Mouse (Mus musculus) limb, embryonic 10.5 days (tissue): ENCODE measurements around the gene Cdh22. TPM values are rescaled to one million over a fixed set of nuclear protein-coding genes. Genes with fewer than 3 reads are reported as not detected.

ENCODE experiments used
- DNase-seq: peaks from one replicate; pipeline ENCODE4 v3.0.0-alpha.2; 2017; ENCODE audit warnings: low spot score
- H3K27ac ChIP-seq: fragments of 300-500 bp; sonication (generic); 2 replicates; pipeline ENCODE4 v1.5.1; 2016; ENCODE audit warnings: mild to moderate bottlenecking
- H3K27me3 ChIP-seq: fragments of 300-500 bp; sonication (generic); 2 replicates; pipeline ENCODE4 v1.6.1; 2016; ENCODE audit warnings: low read depth, mild to moderate bottlenecking; ENCODE audit not compliant: poor library complexity, severe bottlenecking
- H3K36me3 ChIP-seq: fragments of 300-500 bp; sonication (generic); 2 replicates; pipeline ENCODE4 v1.6.1; 2016; ENCODE audit warnings: mild to moderate bottlenecking, moderate library complexity
- H3K4me1 ChIP-seq: fragments of 300-500 bp; sonication (generic); 2 replicates; pipeline ENCODE4 v1.6.1; 2016
- H3K4me3 ChIP-seq: fragments of 300-500 bp; sonication (generic); 2 replicates; pipeline ENCODE4 v1.5.1; 2016; ENCODE audit warnings: mild to moderate bottlenecking, moderate library complexity
- H3K9me3 ChIP-seq: fragments of 300-500 bp; sonication (generic); replicated peaks from 2 replicates; pipeline ENCODE4 v1.6.1; 2016; ENCODE audit warnings: mild to moderate bottlenecking
- WGBS: fragments of 180-500 bp; shearing (Covaris S2); methylation state at CpG from one replicate; pipeline ENCODE4 v1.1.7; 2016; 5-methylcytosine and 5-hydroxymethylcytosine counted together
- polyA plus RNA-seq: library from polyadenylated mRNA; unstranded; fragments of >200 nt; fragmentation: Nextera tagmentation; extraction: Ambion mirVana; gene quantifications from 2 replicates; pipeline ENCODE4 v1.2.1, GENCODE M21; 2016

Gene Cdh22
- polyA plus RNA-seq, 1 experiment from 2014 or later: 0.94 TPM

- no peak for DNase-seq
- Histone ChIP-seq H3K27me3 (peaks cover 100% of the 10 kb centered on the region), H3K4me3 (0 out of 2 replicates have a peak overlapping the region, but pooled peaks have one; percentile 33), H3K9me3 (no peaks in the 10 kb centered on the region), H3K4me1 (peaks cover 42% of the 10 kb centered on the region), H3K36me3 (no peaks in the 10 kb centered on the region), H3K27ac (no peak overlapping the region)
- 1% methylated on average over 13 of the region's 13 CpGs for WGBS
Measured at GRCm38 (mm10) chr2:165242575-165242974, 7.9 kb upstream of the Cdh22 start.

- 56% methylated on average over 7 of the region's 7 CpGs for WGBS
- Histone ChIP-seq H3K4me1 (peaks cover 34% of the 10 kb centered on the region), H3K36me3 (no peaks in the 10 kb centered on the region)
Measured at GRCm38 (mm10) chr2:165241786-165242185, 7.1 kb upstream of the Cdh22 start.

GRCm38 (mm10) chr2:165240371-165240770, 5.7 kb upstream of the Cdh22 start:
- H3K4me3 ChIP-seq: no peak overlapping the region
- no peak for DNase-seq
- peaks cover 100% of the 10 kb centered on the region for H3K27me3 ChIP-seq
- 34% methylated on average over 8 of the region's 8 CpGs for WGBS
- no peaks in the 10 kb centered on the region for H3K36me3 ChIP-seq
- no peaks in the 10 kb centered on the region for H3K9me3 ChIP-seq
- H3K4me1 ChIP-seq: peaks cover 35% of the 10 kb centered on the region
- H3K27ac ChIP-seq: no peak overlapping the region

More at GRCm38 (mm10) chr2:165241786-165242185, 7.1 kb upstream of the Cdh22 start:
- no peak for DNase-seq
- no peak overlapping the region for H3K27ac ChIP-seq
- no peaks in the 10 kb centered on the region for H3K9me3 ChIP-seq
- peaks cover 100% of the 10 kb centered on the region for H3K27me3 ChIP-seq
- no peak overlapping the region for H3K4me3 ChIP-seq

DNA sequence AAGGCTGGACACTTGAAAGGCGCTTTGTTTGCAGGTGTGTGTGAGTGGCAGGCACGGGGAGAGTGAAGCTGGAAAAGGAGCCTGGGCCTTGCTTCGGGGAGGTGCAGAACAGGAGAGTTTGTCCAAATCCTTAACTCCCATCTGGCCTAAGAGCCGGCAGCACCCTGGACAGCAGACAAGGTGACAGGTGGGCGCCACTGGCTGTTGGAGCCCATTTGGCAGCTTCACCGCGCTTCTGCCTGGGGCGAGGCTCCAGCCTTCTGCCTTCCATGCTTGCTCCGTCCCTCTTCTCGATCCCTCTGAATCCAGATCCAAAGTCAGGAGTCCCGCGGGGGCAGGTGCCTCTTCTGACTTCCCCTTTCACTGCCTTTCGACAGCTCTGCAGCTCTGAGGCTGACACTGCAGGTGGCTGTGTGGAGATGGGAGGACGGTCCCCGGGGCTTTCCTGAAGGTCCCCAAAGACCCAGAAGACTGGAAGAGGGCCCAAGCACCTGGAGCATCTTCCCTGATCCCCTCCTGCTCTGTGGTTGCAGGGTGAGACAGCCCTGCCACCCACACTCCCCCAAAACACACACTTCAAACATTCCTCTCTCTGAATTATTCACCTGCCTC, 5.0 kb upstream of the Cdh22 start:
- H3K4me3 ChIP-seq: no peak overlapping the region
- peaks cover 42% of the 10 kb centered on the region for H3K4me1 ChIP-seq
- no peak overlapping the region for H3K27ac ChIP-seq
- no peaks in the 10 kb centered on the region for H3K36me3 ChIP-seq
- peak; percentile 68 for DNase-seq
- no peaks in the 10 kb centered on the region for H3K9me3 ChIP-seq
- peaks cover 100% of the 10 kb centered on the region for H3K27me3 ChIP-seq
- 12% methylated on average over 15 of the region's 15 CpGs for WGBS

GRCm38 (mm10) chr2:165238416-165239145, 3.9 kb upstream of the Cdh22 start:
- H3K27ac ChIP-seq: no peak overlapping the region
- no peaks in the 10 kb centered on the region for H3K9me3 ChIP-seq
- H3K4me3 ChIP-seq: no peak overlapping the region
- no peak for DNase-seq
- no peaks in the 10 kb centered on the region for H3K36me3 ChIP-seq
- H3K4me1 ChIP-seq: peaks cover 52% of the 10 kb centered on the region
- peaks cover 100% of the 10 kb centered on the region for H3K27me3 ChIP-seq
- WGBS: 6% methylated on average over 12 of the region's 12 CpGs

GRCm38 (mm10) chr2:165234291-165234612, 401 bp downstream of the Cdh22 start:
- Histone ChIP-seq H3K36me3 (no peaks in the 10 kb centered on the region), H3K4me1 (peaks cover 45% of the 10 kb centered on the region), H3K4me3 (peak overlapping the region; percentile 64), H3K27ac (peak overlapping the region; percentile 78), H3K9me3 (no peaks in the 10 kb centered on the region), H3K27me3 (peaks cover 100% of the 10 kb centered on the region)
- no peak for DNase-seq
- WGBS: under 1% methylated on average over 41 of the region's 41 CpGs

- DNase-seq: peak; percentile 77
- H3K27me3 ChIP-seq: peaks cover 100% of the 10 kb centered on the region
- H3K27ac ChIP-seq: peak overlapping the region; percentile 78
- WGBS: 1% methylated on average over 81 of the region's 82 CpGs
- no peaks in the 10 kb centered on the region for H3K9me3 ChIP-seq
- H3K36me3 ChIP-seq: no peaks in the 10 kb centered on the region
- peak overlapping the region; percentile 64 for H3K4me3 ChIP-seq
- peaks cover 43% of the 10 kb centered on the region for H3K4me1 ChIP-seq
Measured at GRCm38 (mm10) chr2:165233491-165234290, 962 bp downstream of the Cdh22 start.

GRCm38 (mm10) chr2:165229050-165229449, 5.6 kb downstream of the Cdh22 start:
- Histone ChIP-seq H3K4me1 (peaks cover 24% of the 10 kb centered on the region), H3K36me3 (no peaks in the 10 kb centered on the region), H3K4me3 (no peak overlapping the region), H3K9me3 (no peaks in the 10 kb centered on the region), H3K27me3 (peaks cover 100% of the 10 kb centered on the region), H3K27ac (no peak overlapping the region)
- DNase-seq: no peak
- WGBS: 92% methylated on average over 11 of the region's 11 CpGs

GRCm38 (mm10) chr2:165223837-165224236, 10.8 kb downstream of the Cdh22 start:
- H3K9me3 ChIP-seq: no peaks in the 10 kb centered on the region
- H3K36me3 ChIP-seq: no peaks in the 10 kb centered on the region
- peaks cover 100% of the 10 kb centered on the region for H3K27me3 ChIP-seq
- 70% methylated on average over 4 of the region's 4 CpGs for WGBS
- no peak overlapping the region for H3K4me3 ChIP-seq
- peaks cover 14% of the 10 kb centered on the region; the same call in 1 of the 2 replicates for H3K4me1 ChIP-seq
- DNase-seq: no peak
- no peak overlapping the region for H3K27ac ChIP-seq

DNA sequence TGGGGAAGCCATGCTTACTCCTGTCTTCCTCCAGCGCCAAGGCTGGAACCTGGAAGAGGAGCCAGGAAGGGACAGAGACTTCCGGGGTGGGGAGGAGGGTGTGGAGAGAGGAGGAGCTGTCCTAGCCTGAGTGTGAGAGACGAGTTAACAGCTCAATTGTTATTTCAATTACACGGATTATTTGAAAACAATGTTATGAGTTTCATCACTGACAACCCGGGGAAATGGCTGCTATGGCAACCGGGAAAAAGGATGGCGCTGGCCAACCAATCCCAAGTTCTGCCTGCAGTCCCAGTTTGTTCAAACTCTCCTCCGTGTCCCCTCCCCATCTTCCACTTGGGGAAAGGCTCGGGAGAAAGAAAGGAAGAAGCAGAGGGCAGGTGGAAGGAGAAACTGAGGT, 12.7 kb downstream of the Cdh22 start:
- no peak overlapping the region for H3K27ac ChIP-seq
- no peak for DNase-seq
- peaks cover 100% of the 10 kb centered on the region for H3K27me3 ChIP-seq
- no peaks in the 10 kb centered on the region for H3K9me3 ChIP-seq
- no peaks in the 10 kb centered on the region for H3K36me3 ChIP-seq
- peaks cover 14% of the 10 kb centered on the region; the same call in 1 of the 2 replicates for H3K4me1 ChIP-seq
- WGBS: 12% methylated on average over 9 of the region's 9 CpGs
- no peak overlapping the region for H3K4me3 ChIP-seq

GRCm38 (mm10) chr2:165220347-165220945, 14.2 kb downstream of the Cdh22 start:
- Histone ChIP-seq H3K9me3 (no peaks in the 10 kb centered on the region), H3K4me1 (peaks cover 24% of the 10 kb centered on the region), H3K36me3 (no peaks in the 10 kb centered on the region), H3K27me3 (peaks cover 100% of the 10 kb centered on the region), H3K4me3 (no peak overlapping the region), H3K27ac (no peak overlapping the region)
- DNase-seq: no peak
- whole genome bisulfite sequencing: 72% methylated on average over 8 of the region's 8 CpGs

DNA sequence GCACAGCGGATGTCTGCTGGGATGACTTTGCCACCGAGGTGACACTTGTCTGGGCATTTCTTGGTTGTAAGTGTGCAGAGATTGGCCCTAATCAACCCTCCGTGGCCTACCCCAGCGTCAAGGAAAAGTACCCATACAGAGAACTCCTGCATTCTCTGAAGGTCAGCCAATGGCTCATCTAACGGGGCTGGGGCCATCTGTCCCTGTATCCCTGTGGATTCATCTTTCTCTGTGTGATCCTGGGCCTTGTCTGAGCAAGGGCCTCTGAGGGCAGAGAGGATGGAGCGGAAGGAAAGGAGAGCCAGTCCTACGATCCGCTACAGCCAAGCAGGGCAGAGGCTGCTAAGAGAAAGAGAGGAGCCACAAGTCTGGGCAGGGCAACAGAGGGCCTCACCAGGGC, 15.7 kb downstream of the Cdh22 start:
- peaks cover 27% of the 10 kb centered on the region for H3K4me1 ChIP-seq

More for the DNA sequence above, 15.7 kb downstream of the Cdh22 start:
- Histone ChIP-seq H3K4me3 (no peak overlapping the region), H3K27me3 (peaks cover 100% of the 10 kb centered on the region), H3K36me3 (no peaks in the 10 kb centered on the region), H3K27ac (no peak overlapping the region), H3K9me3 (no peaks in the 10 kb centered on the region)
- 77% methylated on average over 8 of the region's 8 CpGs for WGBS
- no peak for DNase-seq
